Mouse (Mus musculus) kidney, adult 2 months (tissue): ENCODE measurements at regions not wholly inside any gene's neighbourhood (a gene's known extent, or its start where the extent isn't known, plus 50 kb on each side); places are given as distances from the start of the nearest gene placed in this dataset.

ENCODE experiments used
- CTCF ChIP-seq: fragments of 200-500 bp; conservative IDR thresholded peaks from 2 replicates; pipeline ENCODE4 v1.5.1; 2011; ENCODE audit warnings: low read depth, mild to moderate bottlenecking, control low read depth, low read length, moderate library complexity, mixed read lengths; ENCODE audit not compliant: insufficient read depth, insufficient read length
- POLR2A ChIP-seq: fragments of 200-500 bp; IDR thresholded peaks from one replicate; pipeline ENCODE4 v1.6.1; 2011; ENCODE audit warnings: low read depth, low read length, control low read depth

DNA sequence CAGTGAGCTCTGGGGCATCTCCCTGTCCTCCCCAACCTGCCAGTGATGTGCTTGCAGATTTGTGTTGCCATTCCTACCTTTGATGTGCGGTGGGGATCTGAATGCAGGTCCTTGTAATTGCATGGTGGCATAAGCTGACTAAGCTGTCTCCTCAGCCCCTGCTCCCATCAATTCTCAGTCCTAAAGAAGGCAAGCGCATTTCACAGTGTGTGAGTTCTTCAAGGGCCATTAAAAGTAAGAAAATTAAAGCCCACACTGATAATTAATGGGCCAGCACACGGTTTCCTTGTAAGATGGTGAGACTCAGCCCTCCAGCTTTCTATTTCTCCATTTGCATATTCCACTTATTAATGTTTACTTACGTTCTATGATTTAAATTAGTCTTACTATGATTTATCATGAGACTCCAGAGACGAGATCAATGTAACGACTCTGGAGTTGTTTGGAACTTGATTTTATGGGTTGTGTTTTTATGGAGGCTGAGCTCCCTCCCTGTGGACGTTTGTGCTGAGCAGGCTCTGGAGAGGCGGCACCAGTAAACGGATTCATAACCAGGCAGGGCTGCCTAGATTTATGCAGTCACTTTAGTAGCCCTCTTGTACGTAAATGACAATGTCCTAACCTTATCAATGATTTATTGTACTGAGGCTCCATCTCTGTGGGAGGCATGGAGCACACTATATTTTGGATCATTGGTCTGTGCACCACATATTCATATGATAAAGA is 253.9 kb downstream of the Adra2a start:
- TF ChIP-seq CTCF (no peak), POLR2A (no peak)
